Mouse (Mus musculus): ENCODE measurements around the gene Olfr578.

The Olfr578 gene

GRCm38 (mm10) chr7:102989224-102989623 is at the start of gene Olfr578:
Olfr578 (minus strand) TSS chr7:102989324.
- no peak for DNase-seq (ENCODE audit: low read depth, low spot score)

GRCm38 (mm10) chr7:103037724-103038123 is 48.6 kb upstream of the Olfr578 start, which contains the start of gene Olfr582:
Olfr582 (plus strand) TSS chr7:103038024.
- no peak for DNase-seq (ENCODE audit: low read depth, low spot score)

DNA sequence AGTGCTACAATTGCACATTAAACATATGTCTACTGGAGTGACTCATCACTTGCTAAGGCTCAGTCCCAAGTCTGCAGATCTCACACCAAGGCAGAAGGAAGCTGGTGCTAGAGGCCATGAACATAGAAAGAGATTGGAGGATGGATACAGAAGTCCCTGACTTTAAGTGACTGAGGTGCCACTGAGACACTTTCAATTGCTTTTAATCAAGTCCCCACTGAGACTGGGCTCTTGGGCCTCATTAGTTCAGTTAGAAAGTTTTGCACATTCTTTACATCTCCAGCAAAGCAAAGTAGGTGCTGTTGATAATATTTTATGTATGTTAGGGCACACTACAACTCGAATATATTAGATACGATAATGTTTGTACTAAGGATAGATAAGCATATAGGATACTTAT is 13.3 kb downstream of the Olfr578 start, which contains the start of gene Olfr577:
Olfr577 (minus strand) TSS at position 101 of the 400 bp plus-strand sequence.
- no peak for DNase-seq (ENCODE audit: low read depth, low spot score)

DNA sequence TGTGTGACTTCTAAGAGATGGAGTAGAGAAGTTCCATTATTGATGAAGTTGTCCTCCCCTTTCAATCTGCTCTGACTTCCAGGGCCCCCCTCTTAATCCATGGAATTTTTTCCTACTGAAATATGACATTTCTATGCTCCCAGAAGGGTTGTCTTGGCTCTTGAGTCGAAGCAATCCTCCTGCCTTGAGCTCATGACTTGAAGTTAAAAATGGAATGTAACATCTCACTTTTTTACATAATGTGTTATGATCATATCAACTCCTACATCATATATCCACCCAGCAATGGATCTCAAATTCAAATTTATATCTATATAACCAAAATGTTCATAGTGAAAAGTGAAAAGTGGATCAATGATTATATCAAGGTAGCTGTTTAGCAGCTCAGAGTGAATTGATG is 14.7 kb downstream of the Olfr578 start:
- no peak for DNase-seq (ENCODE audit: low read depth, low spot score)

GRCm38 (mm10) chr7:102962360-102962759 is 26.8 kb downstream of the Olfr578 start, which contains the start of gene Olfr576:
Olfr576 (plus strand) TSS chr7:102962660.
- DNase-seq (ENCODE audit: low read depth, low spot score): no peak

DNA sequence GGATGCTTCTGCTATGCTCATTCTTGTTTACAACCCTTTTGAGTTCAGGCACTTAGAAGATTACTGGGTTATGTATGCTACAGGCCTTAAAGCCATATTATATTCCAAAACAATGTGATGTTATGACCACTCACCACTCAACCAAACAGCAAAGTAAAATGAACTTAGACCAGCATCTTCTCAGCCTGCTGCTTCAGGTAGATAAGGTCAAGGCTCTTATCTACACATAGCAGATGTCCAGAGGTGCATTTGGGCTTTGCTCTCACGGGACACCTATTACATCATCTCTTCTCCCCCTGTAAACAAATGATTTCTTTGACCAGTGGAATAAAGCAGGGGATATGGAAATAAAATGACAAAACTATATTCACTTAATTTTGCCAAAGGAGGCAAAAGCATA is 30.5 kb downstream of the Olfr578 start, which contains the start of gene Olfr575:
Olfr575 (minus strand) TSS at position 183 of the 400 bp plus-strand sequence.
- DNase-seq (ENCODE audit: low read depth, low spot score): no peak

DNA sequence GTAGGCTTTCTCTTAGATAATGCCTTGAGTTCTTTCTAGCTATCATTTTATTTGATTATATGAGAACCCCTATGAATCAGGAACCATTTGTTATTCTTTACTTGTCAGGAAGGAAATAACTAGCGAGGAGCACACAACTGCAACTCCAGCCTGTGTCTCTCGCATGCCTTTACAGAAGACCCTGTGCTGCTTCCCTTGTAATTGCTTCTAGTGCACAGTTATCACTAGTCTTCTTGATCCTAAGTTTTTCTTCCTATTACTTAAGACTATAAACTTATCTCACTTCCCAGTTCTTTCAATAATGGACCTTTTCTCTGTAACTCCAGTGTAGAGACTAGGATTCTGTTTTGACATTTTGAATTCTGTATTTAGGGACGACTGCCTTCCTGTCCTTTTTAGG is 31.0 kb downstream of the Olfr578 start:
- DNase-seq (ENCODE audit: low read depth, low spot score): no peak

DNA sequence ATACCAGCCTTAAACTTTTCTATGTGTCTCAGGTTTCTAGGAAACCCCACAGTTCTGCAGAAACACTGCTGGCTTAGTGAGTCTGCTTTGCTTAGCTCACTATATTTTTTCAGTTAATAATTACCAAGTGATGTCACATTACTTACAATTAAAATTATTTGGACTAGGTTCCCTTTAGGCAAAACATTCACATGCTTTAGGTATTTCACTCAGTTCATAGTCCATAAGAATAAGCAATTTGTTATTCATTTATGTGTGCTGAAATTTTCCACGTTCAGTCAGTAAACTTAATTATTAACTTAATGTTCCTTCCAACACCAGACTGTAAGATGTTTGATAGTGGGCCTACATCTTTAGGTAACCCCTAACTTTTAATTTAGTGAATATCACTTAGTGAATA is 38.4 kb downstream of the Olfr578 start:
- DNase-seq (ENCODE audit: low read depth, low spot score): no peak

DNA sequence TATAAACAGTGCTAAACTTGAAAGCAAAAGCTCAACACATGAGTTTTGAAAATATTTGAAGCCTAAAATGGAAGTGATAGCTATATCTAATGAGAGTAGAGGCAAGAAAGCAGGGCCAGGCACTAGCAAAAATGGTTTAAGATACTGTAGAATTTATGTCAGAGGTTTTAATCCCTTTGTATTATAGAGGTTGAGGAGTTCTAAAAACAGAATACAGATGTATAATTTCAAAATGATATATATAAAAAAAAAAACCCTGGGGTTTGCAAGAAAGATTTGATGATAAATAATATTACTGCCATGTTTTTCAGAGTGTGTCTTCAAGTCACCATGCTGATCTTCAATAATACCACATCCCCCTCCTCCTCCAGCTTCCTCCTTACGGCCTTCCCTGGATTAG is 41.0 kb downstream of the Olfr578 start, which contains the start of gene Olfr574:
Olfr574 (plus strand) TSS at position 301 of the 400 bp plus-strand sequence.
- no peak for DNase-seq (ENCODE audit: low read depth, low spot score)

- no peak for DNase-seq (ENCODE audit: low read depth, low spot score)
Observed at GRCm38 (mm10) chr7:102943417-102943816, 45.7 kb downstream of the Olfr578 start.

DNA sequence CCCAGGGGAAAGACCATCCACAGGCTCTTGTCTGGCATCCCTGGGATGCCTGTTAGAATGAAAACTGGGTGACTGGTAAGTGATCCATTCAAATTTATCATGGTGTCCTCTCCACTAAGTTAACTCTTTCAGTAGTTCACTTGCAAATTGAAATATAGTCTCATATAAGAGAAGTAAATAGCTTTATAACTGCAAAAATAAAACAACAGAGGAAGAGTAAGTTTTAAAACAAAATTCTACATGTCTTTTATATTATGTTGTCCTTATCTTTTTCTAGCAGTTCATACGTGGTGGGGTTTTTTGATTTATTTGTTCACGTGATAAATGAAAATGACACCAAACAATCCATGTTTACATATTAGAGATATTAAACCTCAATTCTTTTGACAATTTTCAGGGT is 46.6 kb downstream of the Olfr578 start, which contains the start of gene Olfr573-ps1:
Olfr573-ps1 (minus strand) TSS at position 101 of the 400 bp plus-strand sequence.
- DNase-seq (ENCODE audit: low read depth, low spot score): no peak

Measured in ES-CJ7 (cell line).